Mouse (Mus musculus): ENCODE data around the gene Tmem211. TPM values are rescaled to one million over a fixed set of nuclear protein-coding genes. Genes with fewer than 3 reads are reported as not detected.

Gene Tmem211
- not detected for polyA plus RNA-seq (2014; fragmentation: Illumina TruSeq; extraction: RNeasy Lipid Tissue Mini Kit (QIAGEN cat#74804); ENCODE audit: low read depth, low replicate concordance)

GRCm38 (mm10) chr5:113226632-113227102, at the start of gene Tmem211:
Gene Tmem211, plus strand, starts transcription at chr5:113226909.

GRCm38 (mm10) chr5:113221147-113221865, 5.4 kb upstream of the Tmem211 start, which contains the start of gene 2900026A02Rik:
Gene 2900026A02Rik, minus strand, starts transcription at chr5:113221236.

Other genes with a start within 250 kb of the Tmem211 start
- gene Grk3, start 211.1 kb upstream of the Tmem211 start, polyA plus RNA-seq (2014; fragmentation: Illumina TruSeq; extraction: RNeasy Lipid Tissue Mini Kit (QIAGEN cat#74804); ENCODE audit: low read depth, low replicate concordance): 12.4 TPM
- gene Crybb2, start 156.8 kb upstream of the Tmem211 start, polyA plus RNA-seq (2014; fragmentation: Illumina TruSeq; extraction: RNeasy Lipid Tissue Mini Kit (QIAGEN cat#74804); ENCODE audit: low read depth, low replicate concordance): not detected
- 2.8 TPM for gene Crybb3, start 145.3 kb upstream of the Tmem211 start, polyA plus RNA-seq (2014; fragmentation: Illumina TruSeq; extraction: RNeasy Lipid Tissue Mini Kit (QIAGEN cat#74804); ENCODE audit: low read depth, low replicate concordance)
- 19.0 TPM for gene 2900026A02Rik, start 5.7 kb upstream of the Tmem211 start, polyA plus RNA-seq (2014; fragmentation: Illumina TruSeq; extraction: RNeasy Lipid Tissue Mini Kit (QIAGEN cat#74804); ENCODE audit: low read depth, low replicate concordance)
- gene Sgsm1, start 83.9 kb downstream of the Tmem211 start, polyA plus RNA-seq (2014; fragmentation: Illumina TruSeq; extraction: RNeasy Lipid Tissue Mini Kit (QIAGEN cat#74804); ENCODE audit: low read depth, low replicate concordance): 0.76 TPM
- not detected for gene Aym1, start 130.4 kb downstream of the Tmem211 start, polyA plus RNA-seq (2014; fragmentation: Illumina TruSeq; extraction: RNeasy Lipid Tissue Mini Kit (QIAGEN cat#74804); ENCODE audit: low read depth, low replicate concordance)